Mouse (Mus musculus): ENCODE results near the gene Hsd3b1. TPM values are rescaled to one million over a fixed set of nuclear protein-coding genes. Genes with fewer than 3 reads are reported as not detected.

Gene Hsd3b1
- not detected for polyA plus RNA-seq (2014; fragmentation: Illumina TruSeq; extraction: RNeasy Lipid Tissue Mini Kit (QIAGEN cat#74804); ENCODE audit: insufficient read depth, low read depth, low replicate concordance)

DNA sequence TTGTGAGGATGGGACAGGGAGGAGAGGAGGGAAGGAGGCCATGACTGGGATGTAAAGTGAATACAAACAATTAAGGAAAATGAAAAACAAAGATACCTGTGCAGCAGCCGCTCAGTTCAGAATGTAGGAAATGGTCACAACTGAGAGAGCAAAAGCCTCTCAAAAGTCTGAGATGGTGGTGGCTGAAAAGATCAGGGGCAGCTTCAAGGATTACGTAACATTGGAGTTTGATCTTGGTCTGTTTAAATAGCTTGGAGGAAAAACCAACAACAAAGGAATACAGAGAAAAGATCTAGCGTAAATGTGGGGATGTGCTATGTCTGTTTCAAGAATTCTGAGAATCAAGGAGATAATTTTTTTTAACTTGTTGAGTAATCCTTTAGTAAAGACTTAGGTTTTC, at the start of gene Hsd3b1:
TSS of gene Hsd3b1 (minus strand) at position 219 of the 400 bp plus-strand sequence.

DNA sequence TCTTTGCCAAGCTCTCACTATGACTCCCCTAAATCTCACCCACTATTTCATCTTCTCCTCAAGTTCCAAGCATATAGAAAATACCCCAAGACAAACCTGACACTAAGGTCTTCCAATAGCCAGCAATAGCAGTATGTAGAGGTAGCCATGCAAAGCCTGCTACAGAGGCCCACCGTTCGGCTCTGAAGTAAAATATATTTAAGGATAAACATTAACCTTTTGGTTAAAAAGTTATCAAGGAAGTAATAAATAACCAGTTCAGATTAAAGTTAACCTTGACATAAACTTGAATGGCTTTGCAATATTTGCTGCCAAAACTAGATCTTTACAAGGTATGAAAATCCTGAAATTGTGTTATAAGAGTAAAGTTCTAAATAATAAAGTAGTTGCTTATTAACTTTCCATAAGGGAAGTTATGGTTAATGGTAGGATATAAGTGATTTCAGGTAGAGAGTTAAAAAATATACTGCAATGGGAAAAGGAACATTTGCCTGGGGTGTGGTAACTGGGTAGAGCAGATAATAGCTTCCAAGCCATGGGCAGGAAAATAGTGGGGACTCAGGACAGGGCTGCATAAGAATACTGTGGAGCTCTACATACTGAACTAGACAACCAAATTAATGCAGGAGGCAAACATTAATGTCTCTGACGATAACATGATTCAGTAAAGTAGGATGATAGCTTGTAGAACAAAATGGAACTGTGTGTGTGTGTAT, 33.6 kb upstream of the Hsd3b1 start, which contains the start of gene Hao2:
TSS of gene Hao2 (minus strand) at position 183 of the 716 bp plus-strand sequence.

DNA sequence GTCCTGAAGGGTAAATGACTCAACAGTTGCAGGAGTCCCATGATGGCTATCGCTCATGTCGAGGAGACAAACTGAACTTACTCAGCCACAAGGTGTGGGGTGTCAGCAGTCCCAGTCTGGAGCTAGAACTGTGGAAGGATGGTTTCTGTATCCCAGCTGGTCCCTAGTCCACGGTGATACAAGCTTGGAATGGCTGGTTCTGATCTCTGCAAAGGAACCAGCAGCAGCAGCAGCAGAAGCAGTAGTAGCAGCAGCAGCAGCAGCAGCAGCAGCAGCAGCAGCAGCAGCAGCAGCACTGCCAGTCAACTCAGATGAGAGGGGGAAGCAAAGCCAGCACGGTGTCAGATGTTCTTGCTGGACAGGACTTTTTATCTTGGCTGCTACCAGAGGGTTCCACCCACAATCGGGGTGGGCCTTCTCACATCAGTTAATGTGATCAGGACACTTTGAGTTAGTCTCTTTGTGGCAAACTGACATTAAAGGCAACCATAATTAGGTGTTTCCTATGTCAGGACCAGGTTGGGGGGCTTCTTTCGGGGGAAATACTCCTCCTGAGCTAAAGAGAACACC, 45.4 kb downstream of the Hsd3b1 start, which contains the start of gene Hsd3b6:
TSS of gene Hsd3b6 (minus strand) at position 343 of the 570 bp plus-strand sequence.

Other genes starting within 250 kb of the Hsd3b1 start
- gene Hsd3b5, start 229.5 kb downstream of the Hsd3b1 start, polyA plus RNA-seq (2014; fragmentation: Illumina TruSeq; extraction: RNeasy Lipid Tissue Mini Kit (QIAGEN cat#74804); ENCODE audit: insufficient read depth, low read depth, low replicate concordance), result not detected
- gene Hsd3b2, start 135.3 kb downstream of the Hsd3b1 start, polyA plus RNA-seq (2014; fragmentation: Illumina TruSeq; extraction: RNeasy Lipid Tissue Mini Kit (QIAGEN cat#74804); ENCODE audit: insufficient read depth, low read depth, low replicate concordance), result 0.06 TPM
- not detected for gene Hsd3b3, start 96.7 kb downstream of the Hsd3b1 start, polyA plus RNA-seq (2014; fragmentation: Illumina TruSeq; extraction: RNeasy Lipid Tissue Mini Kit (QIAGEN cat#74804); ENCODE audit: insufficient read depth, low read depth, low replicate concordance)
- gene Hsd3b6, start 45.4 kb downstream of the Hsd3b1 start, polyA plus RNA-seq (2014; fragmentation: Illumina TruSeq; extraction: RNeasy Lipid Tissue Mini Kit (QIAGEN cat#74804); ENCODE audit: insufficient read depth, low read depth, low replicate concordance), result not detected
- not detected for gene Hao2, start 33.4 kb upstream of the Hsd3b1 start, polyA plus RNA-seq (2014; fragmentation: Illumina TruSeq; extraction: RNeasy Lipid Tissue Mini Kit (QIAGEN cat#74804); ENCODE audit: insufficient read depth, low read depth, low replicate concordance)

All from lung, adult 10 weeks (tissue).